In the genomic region with DNA sequence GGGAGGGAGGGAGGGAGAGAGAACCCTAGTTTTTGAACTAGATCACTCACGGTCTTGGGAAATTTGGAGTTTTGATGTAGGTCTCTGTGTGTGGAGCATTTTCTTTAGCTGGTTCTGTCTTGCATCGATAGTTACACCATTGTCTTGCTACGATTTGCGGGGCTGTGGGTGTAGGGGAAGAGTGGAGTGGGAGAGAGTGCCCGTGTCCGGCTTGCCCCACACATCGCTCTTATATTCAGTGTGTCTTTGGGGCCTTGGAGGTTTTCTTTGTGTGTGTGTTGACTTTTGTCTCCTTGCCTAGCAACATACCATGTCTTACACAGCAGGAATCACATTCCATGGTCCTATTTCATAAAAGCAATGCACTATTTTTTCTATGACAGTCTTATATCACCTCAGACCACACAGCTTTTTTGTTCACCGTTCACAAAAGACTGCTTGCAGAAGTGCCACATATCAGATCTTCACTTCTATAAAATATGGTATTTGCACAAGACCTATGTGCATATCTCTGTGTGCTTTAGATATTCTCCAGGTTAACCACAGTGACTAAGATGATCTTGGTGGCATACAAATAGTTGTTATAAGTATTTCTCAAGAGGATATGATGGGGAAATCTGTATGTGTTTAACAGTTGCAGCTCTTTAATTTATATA, we compare ENCODE assay signal across 8 mouse cellular contexts. TPM values are rescaled to one million over a fixed set of nuclear protein-coding genes. Genes with fewer than 3 reads are reported as not detected.
A peak's percentile ranks its signal among the peaks of the same experiment; 100 is the strongest.
DNase-seq lines count a peak whose midpoint lies in the region; ATAC-seq and TF ChIP-seq lines count a peak whose summit lies in the region.

No protein-coding gene starts in this region.

- TF ChIP-seq CTCF in hindbrain, postnatal 0 days (IDR thresholded peaks at IDR 0.05; ENCODE audit: low read depth), result no peak

- peak overlapping the region; percentile 37 for H3K4me3 ChIP-seq in heart, embryonic 15.5 days
- peak overlapping the region; percentile 31 for H3K4me3 ChIP-seq in hindbrain, postnatal 0 days (ENCODE audit: low read length)
- H3K4me3 ChIP-seq in midbrain, embryonic 15.5 days, result peak overlapping the region; percentile 39

- H3K27me3 ChIP-seq in heart, embryonic 15.5 days, result no peaks in the 10 kb centered on the region
- H3K27me3 ChIP-seq in hindbrain, postnatal 0 days (ENCODE audit: insufficient read depth, low read length), result no peaks in the 10 kb centered on the region
- no peaks in the 10 kb centered on the region for H3K27me3 ChIP-seq in midbrain, embryonic 15.5 days (replicated peaks)

- WGBS in heart, embryonic 15.5 days, result 5% methylated on average over 8 of the region's 8 CpGs
- WGBS in hindbrain, postnatal 0 days, result 1% methylated on average over 8 of the region's 8 CpGs
- 1% methylated on average over 8 of the region's 8 CpGs for WGBS in midbrain, embryonic 15.5 days

- 0 out of 2 replicates have a peak, but pooled peaks cover 4% of the 10 kb centered on the region for H3K4me1 ChIP-seq in heart, embryonic 15.5 days (replicated peaks)
- H3K4me1 ChIP-seq in hindbrain, postnatal 0 days (ENCODE audit: insufficient read depth, low read length), result no peaks in the 10 kb centered on the region
- peaks cover 9% of the 10 kb centered on the region; the same call in 1 of the 2 replicates for H3K4me1 ChIP-seq in midbrain, embryonic 15.5 days

- H3K9me3 ChIP-seq in heart, embryonic 15.5 days (replicated peaks), result no peaks in the 10 kb centered on the region
- H3K9me3 ChIP-seq in hindbrain, postnatal 0 days (ENCODE audit: low read length), result no peaks in the 10 kb centered on the region
- no peaks in the 10 kb centered on the region for H3K9me3 ChIP-seq in midbrain, embryonic 15.5 days

- ATAC-seq in heart, embryonic 15.5 days (replicated peaks; ENCODE audit: insufficient number of reproducible peaks, insufficient read depth, low FRiP score, low read depth), result no peak
- ATAC-seq in hindbrain, postnatal 0 days, result peak; percentile 39; the same call in 1 of the 2 replicates
- ATAC-seq in midbrain, embryonic 15.5 days (replicated peaks), result peak; percentile 72
- ATAC-seq in cerebellum, adult (ENCODE audit: insufficient number of reproducible peaks, low FRiP score, low TSS enrichment), result no peak

- no peak overlapping the region for H3K27ac ChIP-seq in heart, embryonic 15.5 days
- no peak overlapping the region for H3K27ac ChIP-seq in hindbrain, postnatal 0 days
- 0 out of 2 replicates have a peak overlapping the region, but pooled peaks have one; percentile 34 for H3K27ac ChIP-seq in midbrain, embryonic 15.5 days

- peak overlapping the region; percentile 62 for H3K4me2 ChIP-seq in heart, embryonic 15.5 days
- H3K4me2 ChIP-seq in hindbrain, postnatal 0 days (ENCODE audit: low read depth, low read length), result peak overlapping the region; percentile 56
- peak overlapping the region; percentile 59 for H3K4me2 ChIP-seq in midbrain, embryonic 15.5 days

- H3K9ac ChIP-seq in heart, embryonic 15.5 days, result no peak overlapping the region
- peak overlapping the region; percentile 34; the same call in 1 of the 2 replicates for H3K9ac ChIP-seq in hindbrain, postnatal 0 days (replicated peaks; ENCODE audit: low read length)
- H3K9ac ChIP-seq in midbrain, embryonic 15.5 days, result peak overlapping the region; percentile 31; the same call in 1 of the 2 replicates

- no peak for DNase-seq in heart, postnatal 25 days (ENCODE audit: low spot score)
- DNase-seq in embryo, embryonic 10 days (ENCODE audit: low spot score), result peak; percentile 5
- DNase-seq in hindbrain, postnatal 0 days (ENCODE audit: low spot score), result peak; percentile 28
- no peak for DNase-seq in urinary bladder, adult 2 months (ENCODE audit: low spot score)
- DNase-seq in kidney, adult 11 months, result no peak

- H3K36me3 ChIP-seq in heart, embryonic 15.5 days, result no peaks in the 10 kb centered on the region
- H3K36me3 ChIP-seq in hindbrain, postnatal 0 days (ENCODE audit: insufficient read depth, low read length), result no peaks in the 10 kb centered on the region
- H3K36me3 ChIP-seq in midbrain, embryonic 15.5 days (replicated peaks), result no peaks in the 10 kb centered on the region

- intact Hi-C loops in heart, postnatal 25 days (cut with DNase I), result no loop called here

RNA-seq across cellular contexts. Expression of a gene that starts 4.0 kb away (rescaled TPM):
- polyA plus RNA-seq in heart, embryonic 15.5 days (2015; fragmentation: Nextera tagmentation; extraction: Ambion mirVana), result 0.14 and 0.15 TPM in 2 replicates
- total RNA-seq in heart, postnatal 25 days (2021), result not detected
- total RNA-seq in hindbrain, postnatal 0 days (2014; rRNA removed), result not detected in 2 replicates
- polyA plus RNA-seq in hindbrain, postnatal 0 days (2015; fragmentation: Nextera tagmentation; extraction: Ambion mirVana), result 0.24 and 0.40 TPM in 2 replicates
- polyA plus RNA-seq in midbrain, embryonic 15.5 days (2015; fragmentation: Nextera tagmentation; extraction: Ambion mirVana), result 0.55 and 0.81 TPM in 2 replicates
- polyA plus RNA-seq in urinary bladder, adult 2 months (2012; rRNA removed), result 0.37 and 0.54 TPM in 2 replicates

RNA-seq across cellular contexts. Expression of a gene that starts 51.0 kb away (rescaled TPM):
- not detected in 2 replicates for polyA plus RNA-seq in heart, embryonic 15.5 days (2015; fragmentation: Nextera tagmentation; extraction: Ambion mirVana)
- under 1 TPM; 0.10 to 0.20 TPM for total RNA-seq in heart, postnatal 25 days (2021)
- total RNA-seq in hindbrain, postnatal 0 days (2014; rRNA removed), result not detected in 2 replicates
- polyA plus RNA-seq in hindbrain, postnatal 0 days (2015; fragmentation: Nextera tagmentation; extraction: Ambion mirVana), result not detected in 2 replicates
- not detected in 2 replicates for polyA plus RNA-seq in midbrain, embryonic 15.5 days (2015; fragmentation: Nextera tagmentation; extraction: Ambion mirVana)
- 0.12 and 0.18 TPM in 2 replicates for polyA plus RNA-seq in urinary bladder, adult 2 months (2012; rRNA removed)

Comparison
In these comparisons a context has a peak if more than half of its experiments do, and no peak if none do; other contexts are left out.
1. ATAC-seq: peak in hindbrain, postnatal 0 days (single experiment) and midbrain, embryonic 15.5 days (single experiment); none in heart, embryonic 15.5 days (single experiment) and cerebellum, adult (single experiment).
2. DNase-seq: peak in embryo, embryonic 10 days (single experiment) and hindbrain, postnatal 0 days (single experiment); none in heart, postnatal 25 days (single experiment), urinary bladder, adult 2 months (single experiment) and kidney, adult 11 months (single experiment).
3. Peak in every context shown above with its lines, with median percentiles within 50 percentile points of each other: H3K4me2 ChIP-seq and H3K4me3 ChIP-seq.